Mouse (Mus musculus) MEL-GATA-1-ER (cell line): ENCODE measurements around the gene Cpsf6.

Experiments used
- DNase-seq: peaks from one replicate; pipeline ENCODE4 v3.0.0-alpha.2; 2012; ENCODE audit warnings: low read depth; ENCODE audit errors: extremely low read depth

Cpsf6 gene

GRCm38 (mm10) chr10:117379908-117380307, at the start of gene Cpsf6:
Gene Cpsf6 (minus strand): TSS chr10:117380015.
- no peak for DNase-seq

DNA sequence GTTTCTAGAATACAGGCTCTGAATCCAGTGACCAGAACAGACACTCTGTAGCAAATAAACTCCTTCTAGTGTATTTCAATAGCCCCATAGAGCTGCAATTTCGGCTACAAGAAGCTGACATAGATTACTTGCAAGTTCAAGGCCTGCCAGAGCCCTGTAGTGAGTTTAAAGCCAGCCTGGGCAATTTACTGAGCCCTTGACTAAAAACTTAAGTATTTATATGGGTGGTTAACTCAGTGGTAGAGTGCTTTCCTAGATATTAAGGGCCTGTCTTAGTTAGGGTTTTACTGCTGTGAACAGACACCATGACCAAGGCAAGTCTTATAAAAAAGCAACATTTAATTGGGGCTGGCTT, 46.8 kb upstream of the Cpsf6 start:
- DNase-seq: no peak

DNA sequence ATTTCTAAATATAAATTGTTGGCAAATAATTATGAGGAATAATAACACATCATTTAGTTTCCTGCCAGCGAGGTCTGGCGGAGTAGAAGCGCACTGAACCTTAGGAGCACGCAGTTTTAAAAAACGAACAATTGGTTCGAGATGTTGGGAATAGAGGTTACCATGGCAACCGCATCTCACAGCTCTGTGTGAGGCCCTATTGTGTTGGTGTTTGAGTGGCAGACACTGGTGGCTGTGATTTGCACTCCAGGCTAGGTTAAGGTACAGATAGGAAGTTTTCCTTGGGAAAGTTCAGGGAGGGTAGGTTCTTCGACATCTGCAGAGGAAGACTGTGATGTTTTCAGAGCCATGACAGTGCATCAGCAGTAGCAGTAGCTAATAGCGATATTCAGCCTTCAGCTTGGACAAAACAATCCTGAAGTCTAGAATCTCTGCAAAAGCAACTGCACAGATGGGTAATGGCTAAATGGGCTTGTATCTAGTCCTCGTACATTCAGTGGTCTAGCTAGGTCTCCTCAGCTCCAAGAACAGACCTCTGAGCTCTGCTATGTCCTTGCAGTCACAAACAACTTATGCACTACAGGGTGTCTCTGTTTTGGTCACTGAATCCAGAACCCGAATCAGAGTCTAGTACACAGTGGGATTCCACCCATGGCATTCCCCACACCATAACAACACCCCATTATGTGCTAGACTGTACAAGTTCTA, 46.2 kb upstream of the Cpsf6 start:
- no peak for DNase-seq

GRCm38 (mm10) chr10:117425013-117425412, 45.2 kb upstream of the Cpsf6 start:
- DNase-seq: no peak

- DNase-seq: no peak
These were observed 44.5 kb upstream of the Cpsf6 start for GRCm38 (mm10) chr10:117424146-117424905.

DNA sequence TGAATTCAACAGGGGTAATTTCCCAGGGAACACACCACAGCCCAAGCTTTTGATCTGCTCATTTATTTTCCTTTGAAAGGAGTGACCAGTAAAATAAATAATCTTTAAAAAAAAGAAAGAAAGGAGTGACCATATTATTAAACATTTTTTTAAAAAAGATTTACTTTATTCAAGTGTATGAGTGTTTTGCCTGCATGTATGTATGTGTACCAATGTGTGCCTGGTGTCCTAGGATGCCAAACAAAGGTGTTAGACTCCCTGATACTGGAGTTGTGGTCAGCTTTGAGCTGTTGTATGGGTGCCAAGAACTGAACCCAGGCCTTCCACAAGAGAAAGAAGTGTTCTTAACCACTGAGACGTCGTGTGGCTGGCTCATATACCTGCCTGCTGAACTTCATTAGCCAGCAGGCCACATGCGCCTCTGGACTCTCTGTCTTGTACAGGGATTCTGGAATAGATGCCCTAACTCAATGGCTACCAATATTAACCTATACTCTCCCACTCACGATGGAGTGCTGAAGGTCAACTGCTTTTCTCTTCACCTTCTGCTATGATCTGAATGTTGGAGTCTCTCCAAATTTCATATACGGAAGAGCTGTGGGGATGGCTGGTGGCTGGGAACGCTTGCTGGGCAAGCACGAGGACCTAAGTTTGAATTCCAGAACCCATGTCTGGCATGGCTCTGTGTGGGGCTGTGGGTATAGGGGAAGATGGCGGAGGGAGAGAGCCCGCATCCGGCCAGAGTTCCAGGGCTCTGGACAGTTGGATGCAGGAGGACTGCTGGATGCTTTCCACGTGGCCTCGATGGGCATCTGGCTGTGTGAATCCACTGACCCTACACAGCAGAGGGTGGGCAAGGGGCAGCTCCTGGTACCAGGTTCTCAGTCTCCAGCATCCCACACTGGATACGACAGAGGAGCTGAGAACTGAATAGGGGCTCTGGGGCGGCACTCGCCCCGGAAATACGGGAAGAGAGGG, 43.5 kb upstream of the Cpsf6 start:
- DNase-seq: no peak

DNA sequence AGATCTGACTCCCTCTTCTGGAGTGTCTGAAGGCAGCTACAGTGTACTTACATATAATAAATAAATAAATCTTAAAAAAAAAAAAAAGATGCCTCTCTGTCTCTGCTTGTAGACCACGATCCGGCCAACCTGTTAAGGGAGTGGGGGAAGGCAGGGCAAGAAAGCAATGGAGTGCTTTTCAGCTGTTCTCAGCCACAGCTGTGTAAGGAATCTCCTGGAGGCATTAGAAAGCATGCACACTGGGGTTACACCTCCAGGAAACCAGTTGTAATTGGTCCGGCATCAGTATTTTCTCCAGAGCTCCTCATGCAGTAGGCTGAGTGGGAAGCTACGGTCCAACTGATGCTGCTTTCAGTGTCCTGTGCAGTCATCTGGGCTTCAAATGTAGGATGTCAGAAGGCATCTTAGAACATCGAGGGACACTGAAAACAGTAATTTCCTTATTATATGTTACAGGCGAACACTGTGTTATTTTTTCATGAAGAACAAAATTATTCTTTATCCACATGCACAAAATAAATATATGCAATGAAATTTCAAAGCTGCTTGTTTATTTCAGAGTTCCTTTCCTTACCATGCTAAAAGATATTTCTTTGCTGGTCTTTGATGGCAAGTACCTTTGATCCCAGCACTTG, 42.5 kb upstream of the Cpsf6 start:
- DNase-seq: no peak

GRCm38 (mm10) chr10:117421283-117422107, 41.7 kb upstream of the Cpsf6 start:
- no peak for DNase-seq

DNA sequence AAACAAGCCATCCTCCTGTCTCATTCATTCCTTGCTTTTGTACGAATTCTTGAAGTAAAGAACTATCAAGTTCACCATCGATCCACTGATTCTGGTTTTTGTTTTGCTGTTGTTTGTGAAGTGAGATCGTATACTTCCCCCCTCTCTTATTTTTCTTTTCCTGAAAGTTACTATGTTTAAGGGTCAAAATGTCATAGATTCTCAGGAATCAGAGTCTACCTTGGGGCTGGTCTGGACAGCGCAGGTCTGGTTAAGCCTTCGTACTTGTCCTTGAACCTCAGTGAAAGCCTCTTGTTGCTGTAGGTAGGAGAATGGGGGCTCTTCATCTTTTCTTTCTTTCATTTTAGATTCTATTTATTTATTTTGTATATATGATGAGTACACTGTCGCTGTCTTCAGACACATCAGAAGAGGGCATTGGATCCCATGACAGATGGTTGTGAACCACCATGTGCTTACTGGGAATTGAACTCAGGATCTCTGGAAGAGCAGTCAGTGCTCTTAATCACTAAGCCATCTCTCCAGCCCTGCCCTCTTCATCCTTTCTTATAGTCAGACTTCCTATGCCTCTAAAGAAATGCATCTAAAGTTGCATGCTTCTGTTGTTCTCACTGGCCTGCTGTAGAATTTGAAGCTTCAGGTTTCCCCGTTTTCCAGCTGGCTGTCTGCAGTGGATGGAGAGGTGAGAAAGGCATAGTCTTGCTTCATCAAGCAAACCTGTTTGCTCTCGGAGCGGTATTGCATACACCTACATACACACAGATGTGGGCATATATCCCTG, 40.9 kb upstream of the Cpsf6 start:
- DNase-seq: no peak

- no peak for DNase-seq
These were observed 39.9 kb upstream of the Cpsf6 start for GRCm38 (mm10) chr10:117419577-117420290.

- peak; percentile 69 for DNase-seq
These were observed 38.9 kb upstream of the Cpsf6 start for GRCm38 (mm10) chr10:117418668-117419237.

DNA sequence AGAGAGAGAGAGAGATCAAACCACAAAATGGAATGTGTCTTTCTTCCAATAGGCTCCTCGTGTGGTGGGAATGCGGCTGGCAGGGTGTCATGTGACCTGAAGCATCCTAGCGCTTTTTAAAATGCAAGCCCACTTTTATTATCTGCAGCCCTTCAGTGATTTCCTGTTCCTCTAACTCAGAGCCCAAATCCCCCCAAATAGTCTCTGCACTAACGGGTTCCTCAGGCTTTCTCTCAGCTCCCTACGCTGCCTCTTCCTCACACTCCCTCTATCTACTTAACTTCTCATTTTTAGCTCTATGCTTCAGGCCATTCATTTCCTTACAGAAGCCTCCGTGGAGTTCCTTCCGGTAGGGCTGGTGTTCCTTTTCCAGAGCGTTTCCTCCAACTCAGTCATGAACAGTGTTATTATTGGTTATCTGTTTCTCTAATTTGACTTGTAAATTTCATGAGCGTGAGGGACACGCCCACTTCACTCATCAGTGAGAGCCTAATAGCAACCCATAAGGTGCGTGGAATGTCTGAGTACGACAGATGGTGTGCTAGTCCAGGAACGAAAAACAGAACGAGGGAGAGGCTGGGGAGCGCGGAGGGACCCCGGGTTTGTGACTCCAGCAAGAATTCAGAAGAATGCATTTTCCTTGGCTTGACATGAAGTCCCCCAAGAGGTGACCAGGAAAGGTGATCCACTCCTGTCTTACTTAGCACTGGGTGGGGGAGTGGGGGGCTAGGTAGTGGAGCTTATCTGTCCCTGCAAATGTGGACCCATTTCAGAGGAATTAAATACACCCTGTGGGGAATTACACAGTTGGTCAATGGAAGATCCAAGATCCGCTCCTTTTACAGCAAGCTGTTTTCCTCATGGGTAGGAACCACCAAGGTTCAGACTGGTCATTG, 38.2 kb upstream of the Cpsf6 start:
- peak; percentile 96 for DNase-seq

DNA sequence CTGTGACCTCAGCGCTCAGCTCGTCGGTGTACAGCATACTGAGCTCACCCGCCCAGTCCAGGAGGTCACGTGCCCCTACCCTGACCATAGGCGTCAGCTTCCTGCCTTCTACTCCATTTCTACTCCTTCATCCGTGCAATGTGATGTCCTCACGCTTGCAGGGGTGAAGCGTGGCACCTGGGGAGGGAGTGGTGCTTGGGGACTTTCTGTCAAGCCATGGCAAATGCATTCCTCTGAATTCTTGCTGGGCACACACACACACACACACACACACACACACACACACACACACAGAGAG, 37.6 kb upstream of the Cpsf6 start:
- no peak for DNase-seq

GRCm38 (mm10) chr10:117416636-117417469, 37.0 kb upstream of the Cpsf6 start:
- peak; percentile 47 for DNase-seq

DNA sequence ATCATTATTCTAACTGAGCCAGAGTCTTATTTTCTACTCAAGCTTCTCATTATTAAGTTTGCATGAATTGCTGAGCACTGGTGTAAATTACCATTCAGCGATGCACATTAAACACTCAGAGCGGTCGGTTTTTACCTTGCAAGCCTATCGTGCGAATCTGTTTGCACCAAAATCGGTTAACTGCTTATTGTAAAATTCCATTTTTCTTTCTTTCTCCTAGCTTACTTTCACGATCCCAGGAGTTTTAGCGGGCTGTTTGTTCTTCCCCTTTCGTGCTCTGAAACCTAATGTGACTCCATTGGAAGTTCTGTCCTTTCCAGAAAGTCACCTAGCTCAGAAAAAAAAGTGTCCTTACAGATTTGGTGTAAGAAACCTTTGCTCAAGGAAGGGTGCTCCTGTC, 36.3 kb upstream of the Cpsf6 start:
- no peak for DNase-seq

DNA sequence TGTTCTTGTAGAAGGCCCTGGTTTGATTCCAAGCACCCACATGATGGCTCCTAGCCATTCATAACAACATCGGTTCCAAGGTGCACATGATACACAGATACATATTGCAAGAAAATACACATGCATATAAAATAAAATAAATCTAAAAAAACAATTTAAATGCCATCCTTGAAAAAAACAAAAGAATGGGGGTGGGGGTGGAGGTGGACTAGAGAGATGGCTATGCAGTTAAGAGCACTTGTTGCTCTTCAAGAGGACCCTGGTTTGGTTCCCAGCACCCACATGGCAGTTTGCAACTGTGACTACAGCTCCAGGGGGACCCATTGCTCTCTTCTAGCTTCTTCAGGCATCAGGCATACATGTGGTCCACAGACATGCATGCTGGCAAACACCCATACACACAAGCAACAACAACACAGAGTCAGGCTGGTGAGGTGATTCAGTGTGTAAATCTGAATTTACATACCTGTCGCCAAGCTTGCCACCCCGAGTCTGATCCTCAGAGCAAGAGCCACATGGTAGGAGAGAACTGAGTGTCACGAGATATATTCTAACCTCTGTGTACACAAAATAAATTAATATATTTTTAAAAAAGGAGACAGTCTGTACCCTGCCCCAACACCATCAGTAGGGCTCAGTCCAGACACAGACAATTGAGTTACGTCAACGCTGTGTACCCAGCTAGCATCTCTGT, 35.7 kb upstream of the Cpsf6 start:
- DNase-seq: no peak
